Mouse (Mus musculus) activated CD4-positive, CD25-positive, alpha-beta regulatory T cell, adult 4 months (primary cell): ENCODE data around the gene Cptp. TPM values are rescaled to one million over a fixed set of nuclear protein-coding genes. Genes with fewer than 3 reads are reported as not detected.

Experiments
- ATAC-seq: one replicate; pipeline ENCODE4 v1.8.0; 2017
- polyA plus RNA-seq, 2 experiments: library from polyadenylated mRNA; unstranded; fragments of 100-300 nt; shearing (Covaris generic); gene quantifications; one replicate each; pipeline ENCODE4 v1.2.1; 2017

Gene Cptp
- polyA plus RNA-seq, 2 experiments from 2014 or later, result 17.7 to 18.0 TPM

GRCm38 (mm10) chr4:155840076-155841002 is 28.9 kb downstream of the Cptp start:
- no peak for ATAC-seq

GRCm38 (mm10) chr4:155839483-155839910 is 29.7 kb downstream of the Cptp start, which contains the start of gene Mxra8:
Gene Mxra8 (plus strand): TSS chr4:155839680.
- ATAC-seq, result no peak

GRCm38 (mm10) chr4:155838187-155839153 is 30.8 kb downstream of the Cptp start:
- no peak for ATAC-seq

GRCm38 (mm10) chr4:155837404-155838010 is 31.7 kb downstream of the Cptp start:
- ATAC-seq, result no peak

GRCm38 (mm10) chr4:155833836-155834235 is 35.4 kb downstream of the Cptp start:
- peak; percentile 48 for ATAC-seq

GRCm38 (mm10) chr4:155833234-155833633 is 36.0 kb downstream of the Cptp start:
- ATAC-seq, result no peak

GRCm38 (mm10) chr4:155832321-155832720 is 36.9 kb downstream of the Cptp start:
- ATAC-seq, result no peak

- no peak for ATAC-seq
Measured at GRCm38 (mm10) chr4:155831831-155832230, 37.4 kb downstream of the Cptp start.

GRCm38 (mm10) chr4:155831205-155831766 is 38.0 kb downstream of the Cptp start, which contains the start of gene Aurkaip1:
Gene Aurkaip1 (plus strand): TSS chr4:155831272.
- ATAC-seq, result peak; percentile 84

- ATAC-seq, result no peak
Measured at GRCm38 (mm10) chr4:155830596-155830995, 38.6 kb downstream of the Cptp start.

- no peak for ATAC-seq
Measured at GRCm38 (mm10) chr4:155829866-155830265, 39.4 kb downstream of the Cptp start.

- no peak for ATAC-seq
Measured at GRCm38 (mm10) chr4:155823443-155823842, 45.8 kb downstream of the Cptp start.

GRCm38 (mm10) chr4:155821025-155821424 is 48.2 kb downstream of the Cptp start:
- ATAC-seq, result no peak

GRCm38 (mm10) chr4:155817533-155817932 is 51.7 kb downstream of the Cptp start:
- no peak for ATAC-seq

Other genes with a start within 250 kb of the Cptp start
- gene Cdk11b, start 244.6 kb downstream of the Cptp start, polyA plus RNA-seq, result 10 to 100 TPM; 74.7 to 99.8 TPM
- gene Gm10563, start 224.0 kb downstream of the Cptp start, polyA plus RNA-seq, result not detected
- gene Mmp23, start 216.1 kb downstream of the Cptp start, polyA plus RNA-seq, result not detected
- 1 to 10 TPM; 2.2 to 6.4 TPM for gene Mib2, start 200.2 kb downstream of the Cptp start, polyA plus RNA-seq
- gene Fndc10, start 175.1 kb downstream of the Cptp start, polyA plus RNA-seq, result 1 to 10 TPM; 1.2 to 1.9 TPM
- gene Ssu72, start 164.6 kb downstream of the Cptp start, polyA plus RNA-seq, result 100 to 1,000 TPM; 158 to 181 TPM
- gene Tmem240, start 134.6 kb downstream of the Cptp start, polyA plus RNA-seq, result under 1 TPM in 1 of 2 experiments, not detected in 1; 0.22 TPM
- 10 to 100 TPM; 16.3 to 21.0 TPM for gene Atad3a, start 108.3 kb downstream of the Cptp start, polyA plus RNA-seq
- gene Vwa1, start 94.7 kb downstream of the Cptp start, polyA plus RNA-seq, result under 1 TPM in 1 of 2 experiments, not detected in 1; 0.09 TPM
- gene Tmem88b, start 83.6 kb downstream of the Cptp start, polyA plus RNA-seq, result under 1 TPM in 1 of 2 experiments, not detected in 1; 0.16 TPM
- not detected for gene Ankrd65, start 79.0 kb downstream of the Cptp start, polyA plus RNA-seq
- gene Mrpl20, start 66.6 kb downstream of the Cptp start, polyA plus RNA-seq, result 100 to 1,000 TPM; 160 to 164 TPM
- gene Ccnl2, start 57.0 kb downstream of the Cptp start, polyA plus RNA-seq, result 100 to 1,000 TPM; 115 to 122 TPM
- 100 to 1,000 TPM; 216 TPM for gene Aurkaip1, start 38.2 kb downstream of the Cptp start, polyA plus RNA-seq
- gene Mxra8, start 29.8 kb downstream of the Cptp start, polyA plus RNA-seq, result 1 to 10 TPM; 4.1 to 9.9 TPM
- 1 to 10 TPM; 2.1 to 2.7 TPM for gene Dvl1, start 22.0 kb downstream of the Cptp start, polyA plus RNA-seq
- gene Tas1r3, start 6.1 kb downstream of the Cptp start, polyA plus RNA-seq, result under 1 TPM; 0.16 to 0.25 TPM
- 10 to 100 TPM; 82.2 to 87.0 TPM for gene Ints11, start 106 bp upstream of the Cptp start, polyA plus RNA-seq
- gene Pusl1, start 22.3 kb upstream of the Cptp start, polyA plus RNA-seq, result 10 to 100 TPM; 12.6 to 25.3 TPM
- 1 to 10 TPM; 4.9 to 6.5 TPM for gene Acap3, start 22.4 kb upstream of the Cptp start, polyA plus RNA-seq
- 10 to 100 TPM; 32.1 to 39.5 TPM for gene Ube2j2, start 74.4 kb upstream of the Cptp start, polyA plus RNA-seq
- 1 to 10 TPM; 2.5 to 5.7 TPM for gene C1qtnf12, start 92.9 kb upstream of the Cptp start, polyA plus RNA-seq
- under 1 TPM; 0.90 to 0.95 TPM for gene B3galt6, start 123.2 kb upstream of the Cptp start, polyA plus RNA-seq
- 100 to 1,000 TPM; 464 to 478 TPM for gene Sdf4, start 123.4 kb upstream of the Cptp start, polyA plus RNA-seq
- gene Tnfrsf4, start 144.4 kb upstream of the Cptp start, polyA plus RNA-seq, result 100 to 1,000 TPM; 802 to 961 TPM
- 100 to 1,000 TPM; 770 to 845 TPM for gene Tnfrsf18, start 156.7 kb upstream of the Cptp start, polyA plus RNA-seq
- not detected for gene Ttll10, start 190.0 kb upstream of the Cptp start, polyA plus RNA-seq
- 10 to 100 TPM; 14.9 to 19.3 TPM for gene 9430015G10Rik, start 240.5 kb upstream of the Cptp start, polyA plus RNA-seq